Mouse (Mus musculus) C2C12 (cell line): ENCODE data around the gene Upp2.

Source experiments
- CTCF ChIP-seq: IDR thresholded peaks from one replicate; pipeline ENCODE4 v1.5.1; 2011; ENCODE audit not compliant: control insufficient read depth, insufficient read depth, insufficient read length
- MYOD1 ChIP-seq: IDR thresholded peaks from one replicate; pipeline ENCODE4 v1.6.1; 2011; ENCODE audit warnings: low read depth; ENCODE audit not compliant: control insufficient read depth, insufficient read length

GRCm38 (mm10) chr2:58596774-58597342, 29.8 kb downstream of the Upp2 start:
- TF ChIP-seq CTCF, result no peak
- TF ChIP-seq MYOD1, result no peak
